Mouse (Mus musculus) stomach, embryonic 14.5 days (tissue): ENCODE data around the gene Rmi1. TPM values are rescaled to one million over a fixed set of nuclear protein-coding genes. Genes with fewer than 3 reads are reported as not detected.

Experiments used
- ATAC-seq: fragments of 200-750 bp; cut with Nextera tagmentation; 2 replicates; pipeline ENCODE4 v1.8.0; 2017; ENCODE audit warnings: low read depth, moderate TSS enrichment; ENCODE audit not compliant: insufficient number of reproducible peaks, insufficient read depth, low FRiP score
- H3K27ac ChIP-seq: fragments of 300-500 bp; sonication (generic); 2 replicates; pipeline ENCODE4 v1.5.1; 2014; ENCODE audit warnings: mild to moderate bottlenecking, low read length, moderate library complexity, mixed read lengths
- H3K27me3 ChIP-seq: fragments of 300-500 bp; sonication (generic); 2 replicates; pipeline ENCODE4 v1.6.1; 2014; ENCODE audit warnings: low read length, control low read depth, mixed read lengths; ENCODE audit not compliant: control insufficient read depth, insufficient read depth
- H3K36me3 ChIP-seq: fragments of 300-500 bp; sonication (generic); 2 replicates; pipeline ENCODE4 v1.6.1; 2014; ENCODE audit warnings: mild to moderate bottlenecking, control low read depth, low read length, moderate library complexity, mixed read lengths; ENCODE audit not compliant: control insufficient read depth, insufficient read depth
- H3K4me1 ChIP-seq: fragments of 300-500 bp; sonication (generic); 2 replicates; pipeline ENCODE4 v1.6.1; 2014; ENCODE audit warnings: low read length, control low read depth, mixed read lengths; ENCODE audit not compliant: control insufficient read depth, insufficient read depth
- H3K4me2 ChIP-seq: fragments of 300-500 bp; sonication (generic); replicated peaks from 2 replicates; pipeline ENCODE4 v1.6.1; 2014; ENCODE audit warnings: low read depth, low read length, control low read depth
- H3K4me3 ChIP-seq: fragments of 300-500 bp; sonication (generic); 2 replicates; pipeline ENCODE4 v1.5.1; 2014; ENCODE audit warnings: low read depth, low read length, control low read depth
- H3K9ac ChIP-seq: fragments of 300-500 bp; sonication (generic); replicated peaks from 2 replicates; pipeline ENCODE4 v1.6.1; 2014; ENCODE audit warnings: low read depth, mild to moderate bottlenecking, control low read depth, low read length, moderate library complexity, mixed read lengths
- H3K9me3 ChIP-seq: fragments of 300-500 bp; sonication (generic); 2 replicates; pipeline ENCODE4 v1.6.1; 2016; ENCODE audit warnings: low read depth, low read length, control low read depth; ENCODE audit not compliant: control insufficient read depth
- WGBS: fragments of 180-500 bp; shearing (Covaris S2); extraction: QIAGEN DNeasy Blood & Tissue Kit; methylation state at CpG from one replicate; pipeline ENCODE4 v1.1.7; 2014; 5-methylcytosine and 5-hydroxymethylcytosine counted together
- polyA plus RNA-seq: library from polyadenylated mRNA; unstranded; fragments of >200 nt; fragmentation: Nextera tagmentation; extraction: Ambion mirVana; gene quantifications from 2 replicates; pipeline ENCODE4 v1.2.1, GENCODE M21; 2014

The Rmi1 gene
- polyA plus RNA-seq, 1 experiment from 2014 or later = 24.8 TPM

GRCm38 (mm10) chr13:58368835-58369234 is 33.2 kb upstream of the Rmi1 start:
- H3K36me3 ChIP-seq = no peaks in the 10 kb centered on the region
- H3K4me1 ChIP-seq = no peaks in the 10 kb centered on the region
- H3K27me3 ChIP-seq = no peaks in the 10 kb centered on the region
- WGBS = 68% methylated on average over 4 of the region's 4 CpGs
- no peak overlapping the region for H3K4me3 ChIP-seq
- H3K9ac ChIP-seq = no peak overlapping the region
- H3K27ac ChIP-seq = no peak overlapping the region
- no peaks in the 10 kb centered on the region for H3K9me3 ChIP-seq
- H3K4me2 ChIP-seq = no peak overlapping the region
- no peak for ATAC-seq

DNA sequence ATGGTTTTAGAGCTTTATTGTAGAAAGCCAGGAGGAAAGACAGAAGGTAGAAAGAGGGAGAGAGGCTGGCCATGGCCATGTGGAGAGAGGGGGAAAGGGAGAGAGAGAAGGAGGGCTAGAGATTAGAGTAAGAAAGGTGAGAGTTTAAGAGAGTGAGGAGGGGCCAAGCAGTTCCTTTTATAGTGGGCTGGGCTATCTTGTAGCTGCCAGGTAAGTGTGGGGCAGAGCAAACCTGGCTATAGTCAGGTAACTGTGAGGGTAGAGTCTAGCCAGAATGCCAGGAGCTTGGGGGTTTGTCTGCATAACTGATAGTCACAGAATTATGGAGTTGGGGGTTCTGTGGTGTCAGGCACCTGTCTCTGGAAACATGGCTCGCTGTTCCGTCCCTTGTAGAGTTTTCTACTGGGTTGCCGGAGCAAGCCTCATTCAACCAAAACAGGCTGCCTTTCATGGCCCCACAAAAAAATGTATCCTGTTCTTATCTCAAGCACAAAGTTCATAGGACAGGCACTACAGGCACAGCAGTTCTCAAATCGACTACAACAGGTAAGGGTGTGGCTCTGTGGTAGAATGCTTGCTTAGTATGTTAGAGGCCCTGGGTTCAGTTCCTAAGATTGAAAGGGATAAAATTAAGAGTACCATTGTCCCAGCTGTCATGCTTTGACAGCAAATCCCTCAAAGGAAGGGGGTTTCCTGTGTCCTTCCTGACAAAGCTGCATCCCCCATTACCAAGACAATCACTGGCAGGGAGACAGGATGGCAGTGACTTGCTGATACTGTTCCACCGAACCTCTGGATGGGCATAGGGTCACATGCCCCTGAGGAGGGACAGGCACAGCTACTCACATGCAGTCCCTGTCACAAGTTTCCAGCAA is 29.5 kb upstream of the Rmi1 start:
- H3K27me3 ChIP-seq = no peaks in the 10 kb centered on the region
- no peak overlapping the region for H3K4me2 ChIP-seq
- no peaks in the 10 kb centered on the region for H3K4me1 ChIP-seq
- no peaks in the 10 kb centered on the region for H3K9me3 ChIP-seq
- 75% methylated on average over 5 of the region's 5 CpGs for WGBS
- H3K27ac ChIP-seq = no peak overlapping the region
- no peak for ATAC-seq
- H3K36me3 ChIP-seq = no peaks in the 10 kb centered on the region
- no peak overlapping the region for H3K4me3 ChIP-seq
- H3K9ac ChIP-seq = no peak overlapping the region

GRCm38 (mm10) chr13:58373153-58373470 is 28.9 kb upstream of the Rmi1 start:
- no peaks in the 10 kb centered on the region for H3K36me3 ChIP-seq
- H3K4me1 ChIP-seq = no peaks in the 10 kb centered on the region
- H3K27me3 ChIP-seq = no peaks in the 10 kb centered on the region
- H3K27ac ChIP-seq = no peak overlapping the region
- no peak overlapping the region for H3K9ac ChIP-seq
- no peak overlapping the region for H3K4me2 ChIP-seq
- no peaks in the 10 kb centered on the region for H3K9me3 ChIP-seq
- no peak for ATAC-seq
- 83% methylated on average over 2 of the region's 2 CpGs for WGBS
- H3K4me3 ChIP-seq = no peak overlapping the region

DNA sequence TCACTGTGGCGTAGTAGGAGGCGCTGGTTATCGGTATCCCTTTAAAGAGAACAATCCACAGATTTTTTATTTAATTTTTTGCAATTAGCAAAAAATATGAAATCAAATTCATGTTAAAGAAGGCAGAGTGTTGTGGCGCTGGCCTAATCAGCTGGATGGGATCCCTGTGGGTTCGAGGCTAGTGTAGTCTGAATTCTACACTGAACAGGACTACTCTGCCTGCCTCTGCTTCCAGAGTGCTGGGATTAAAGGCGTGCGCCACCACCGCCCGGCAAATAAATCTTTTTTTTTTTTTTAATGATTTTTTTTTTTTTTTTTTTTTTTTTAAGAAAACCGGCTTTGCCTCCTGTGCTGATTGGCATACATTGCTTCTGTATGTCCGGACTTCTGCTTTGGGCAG is 17.7 kb upstream of the Rmi1 start:
- peak overlapping the region; percentile 93 for H3K4me2 ChIP-seq
- H3K36me3 ChIP-seq = peaks cover 17% of the 10 kb centered on the region
- no peak for ATAC-seq
- H3K4me3 ChIP-seq = peak overlapping the region; percentile 79
- H3K9me3 ChIP-seq = peaks cover 14% of the 10 kb centered on the region; the same call in 1 of the 2 replicates
- H3K27ac ChIP-seq = no peak overlapping the region
- H3K9ac ChIP-seq = peak overlapping the region; percentile 64
- 43% methylated on average over 11 of the region's 11 CpGs for WGBS
- H3K4me1 ChIP-seq = peaks cover 3% of the 10 kb centered on the region; the same call in 1 of the 2 replicates
- no peaks in the 10 kb centered on the region for H3K27me3 ChIP-seq

- Histone ChIP-seq H3K4me1 (peaks cover 3% of the 10 kb centered on the region; the same call in 1 of the 2 replicates), H3K4me2 (peak within 1 kb of the TSS; percentile 93), H3K9me3 (peaks cover 12% of the 10 kb centered on the region; the same call in 1 of the 2 replicates), H3K36me3 (peaks cover 23% of the 10 kb centered on the region), H3K9ac (peak within 1 kb of the TSS; percentile 64), H3K27me3 (no peaks in the 10 kb centered on the region), H3K4me3 (peak within 1 kb of the TSS; percentile 79), H3K27ac (no peak within 1 kb of the TSS; the same call in 1 of the 2 replicates)
- WGBS = 4% methylated on average over 80 of the region's 80 CpGs
- peak; percentile 72; the same call in 1 of the 2 replicates for ATAC-seq
These were observed 17.1 kb upstream of the Rmi1 start, which contains the start of gene 2210016F16Rik for GRCm38 (mm10) chr13:58384779-58385546. Gene 2210016F16Rik (minus strand): TSS chr13:58385225.

GRCm38 (mm10) chr13:58385547-58385920 is 16.5 kb upstream of the Rmi1 start:
- Histone ChIP-seq H3K9ac (peak overlapping the region; percentile 64; the same call in 1 of the 2 replicates), H3K27ac (no peak overlapping the region), H3K4me2 (peak overlapping the region; percentile 93), H3K27me3 (no peaks in the 10 kb centered on the region), H3K4me1 (peaks cover 3% of the 10 kb centered on the region; the same call in 1 of the 2 replicates), H3K36me3 (peaks cover 28% of the 10 kb centered on the region), H3K4me3 (peak overlapping the region; percentile 79), H3K9me3 (peaks cover 10% of the 10 kb centered on the region; the same call in 1 of the 2 replicates)
- ATAC-seq = no peak
- WGBS = 79% methylated on average over 7 of the region's 7 CpGs

DNA sequence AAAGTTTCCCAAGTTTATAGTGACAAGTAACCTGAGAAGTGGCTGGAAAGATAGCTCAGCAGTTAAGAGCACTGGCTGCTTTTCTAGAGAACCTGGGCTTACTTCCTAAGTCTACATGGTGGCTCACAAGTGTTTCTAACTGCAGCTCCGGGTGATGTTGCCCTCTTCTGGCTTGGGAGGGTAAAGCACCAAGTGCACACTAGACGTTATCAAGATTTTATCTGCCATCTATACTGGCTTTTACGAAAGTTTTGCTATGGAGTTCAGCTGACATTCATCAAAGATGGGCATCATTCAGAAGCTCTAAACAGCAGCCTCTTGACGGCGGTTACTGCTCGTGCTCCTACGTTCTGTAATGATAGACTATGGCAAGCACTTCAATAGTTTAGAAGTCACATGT is 14.1 kb upstream of the Rmi1 start:
- no peak overlapping the region for H3K4me2 ChIP-seq
- peaks cover 25% of the 10 kb centered on the region for H3K36me3 ChIP-seq
- H3K27ac ChIP-seq = no peak overlapping the region
- WGBS = 4% methylated on average over 7 of the region's 7 CpGs
- H3K9me3 ChIP-seq = no peaks in the 10 kb centered on the region
- peak; percentile 69; the same call in 1 of the 2 replicates for ATAC-seq
- peaks cover 3% of the 10 kb centered on the region; the same call in 1 of the 2 replicates for H3K4me1 ChIP-seq
- no peaks in the 10 kb centered on the region for H3K27me3 ChIP-seq
- no peak overlapping the region for H3K9ac ChIP-seq
- H3K4me3 ChIP-seq = no peak overlapping the region

DNA sequence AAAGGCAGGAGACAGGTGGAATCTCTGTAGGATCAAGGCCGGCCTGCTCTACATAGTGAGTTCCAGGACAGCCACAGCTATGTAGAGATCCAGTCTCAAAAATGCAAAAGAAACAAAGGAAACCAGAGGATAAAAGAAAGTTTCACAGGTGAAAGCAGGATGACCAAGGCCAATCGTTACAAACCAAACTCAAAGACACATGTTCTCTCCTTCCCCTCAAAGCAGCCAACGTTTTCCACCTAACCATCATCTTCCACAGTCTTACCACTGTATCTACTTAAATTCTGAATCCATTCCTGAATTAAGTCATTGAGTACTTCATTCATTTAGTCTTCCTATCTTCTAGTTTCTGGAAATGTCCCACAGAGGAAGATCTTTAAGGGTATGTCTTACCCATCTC is 13.7 kb upstream of the Rmi1 start:
- H3K4me2 ChIP-seq = no peak overlapping the region
- no peaks in the 10 kb centered on the region for H3K27me3 ChIP-seq
- peaks cover 3% of the 10 kb centered on the region; the same call in 1 of the 2 replicates for H3K4me1 ChIP-seq
- peaks cover 27% of the 10 kb centered on the region for H3K36me3 ChIP-seq
- WGBS = 51% methylated on average over 3 of the region's 3 CpGs
- ATAC-seq = no peak
- no peak overlapping the region for H3K27ac ChIP-seq
- H3K9ac ChIP-seq = no peak overlapping the region
- H3K4me3 ChIP-seq = no peak overlapping the region
- no peaks in the 10 kb centered on the region for H3K9me3 ChIP-seq
